Mouse (Mus musculus): ENCODE measurements around the gene D6Wsu163e.

DNA sequence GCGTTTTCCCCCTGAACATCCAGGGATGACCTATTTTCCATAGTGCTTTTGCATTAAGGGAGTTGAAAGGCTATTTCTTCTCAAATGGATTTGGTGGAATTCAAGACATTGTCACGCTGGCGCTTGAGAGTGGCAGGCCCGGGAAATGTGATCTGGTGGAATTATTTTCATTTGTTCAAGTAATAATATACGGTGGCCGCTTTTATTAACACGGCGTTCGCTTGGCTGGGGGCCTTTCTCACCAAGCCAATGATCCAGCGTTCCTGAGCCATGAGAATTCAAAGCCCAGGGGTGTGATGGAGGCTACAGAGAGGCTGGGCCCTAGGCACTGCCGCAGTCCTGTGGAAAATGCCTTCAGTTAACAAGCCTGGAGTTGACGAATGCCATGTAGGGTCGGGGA, 80.7 kb downstream of the D6Wsu163e start:
- TF ChIP-seq CTCF (IDR thresholded peaks at IDR 0.05; ENCODE audit: low read depth) (no peak), EP300 (IDR thresholded peaks at IDR 0.05; ENCODE audit: low read depth) (no peak)
